Mouse (Mus musculus) liver, embryonic 16.5 days (tissue): ENCODE results near the gene AA986860. TPM values are rescaled to one million over a fixed set of nuclear protein-coding genes. Genes with fewer than 3 reads are reported as not detected.

Experiments used
- ATAC-seq: fragments of 200-750 bp; cut with Nextera tagmentation; 2 replicates; pipeline ENCODE4 v1.8.0; 2017; ENCODE audit warnings: low read depth, mild to moderate bottlenecking, moderate number of reproducible peaks, moderate library complexity
- H3K27ac ChIP-seq: fragments of 300-500 bp; sonication (generic); 2 replicates; pipeline ENCODE4 v1.5.1; 2014; ENCODE audit warnings: mild to moderate bottlenecking, low read length
- H3K27me3 ChIP-seq: fragments of 300-500 bp; sonication (generic); 2 replicates; pipeline ENCODE4 v1.6.1; 2014; ENCODE audit warnings: low read depth, low read length, mixed read lengths; ENCODE audit not compliant: control insufficient read depth, insufficient read depth
- H3K36me3 ChIP-seq: fragments of 300-500 bp; sonication (generic); 2 replicates; pipeline ENCODE4 v1.6.1; 2014; ENCODE audit warnings: mild to moderate bottlenecking; ENCODE audit not compliant: control insufficient read depth, insufficient read depth
- H3K4me1 ChIP-seq: fragments of 300-500 bp; sonication (generic); 2 replicates; pipeline ENCODE4 v1.6.1; 2014; ENCODE audit warnings: low read depth, low read length, mixed read lengths; ENCODE audit not compliant: control insufficient read depth
- H3K4me2 ChIP-seq: fragments of 300-500 bp; sonication (generic); 2 replicates; pipeline ENCODE4 v1.6.1; 2014; ENCODE audit warnings: low read depth, low read length, mixed read lengths
- H3K4me3 ChIP-seq: fragments of 300-500 bp; sonication (generic); 2 replicates; pipeline ENCODE4 v1.5.1; 2014; ENCODE audit warnings: low read depth, mild to moderate bottlenecking, low read length
- H3K9ac ChIP-seq: fragments of 300-500 bp; sonication (generic); 2 replicates; pipeline ENCODE4 v1.6.1; 2014; ENCODE audit warnings: low read depth, low read length
- H3K9me3 ChIP-seq: fragments of 300-500 bp; sonication (generic); replicated peaks from 2 replicates; pipeline ENCODE4 v1.6.1; 2016; ENCODE audit warnings: low read length; ENCODE audit not compliant: control insufficient read depth
- WGBS: fragments of 180-500 bp; shearing (Covaris S2); extraction: QIAGEN DNeasy Blood & Tissue Kit; methylation state at CpG from one replicate; pipeline ENCODE4 v1.1.7; 2014; ENCODE audit not compliant: insufficient replicate concordance; 5-methylcytosine and 5-hydroxymethylcytosine counted together
- polyA plus RNA-seq: library from polyadenylated mRNA; unstranded; fragments of >200 nt; fragmentation: Nextera tagmentation; extraction: Ambion mirVana; gene quantifications from 2 replicates; pipeline ENCODE4 v1.2.1, GENCODE M21; 2015

The AA986860 gene
- polyA plus RNA-seq, 1 experiment from 2014 or later: 7.3 TPM

GRCm38 (mm10) chr1:130761597-130761996 lies 29.8 kb downstream of the AA986860 start:
- Histone ChIP-seq H3K9me3 (no peaks in the 10 kb centered on the region), H3K27me3 (no peaks in the 10 kb centered on the region), H3K4me3 (no peak overlapping the region), H3K27ac (no peak overlapping the region), H3K36me3 (no peaks in the 10 kb centered on the region), H3K4me2 (no peak overlapping the region), H3K4me1 (peaks cover 7% of the 10 kb centered on the region), H3K9ac (no peak overlapping the region)
- WGBS: 45% methylated on average over 1 of the region's 1 CpGs
- ATAC-seq: no peak

- 74% methylated on average over 3 of the region's 3 CpGs for WGBS
- Histone ChIP-seq H3K9me3 (no peaks in the 10 kb centered on the region), H3K4me2 (no peak overlapping the region), H3K27me3 (no peaks in the 10 kb centered on the region), H3K9ac (no peak overlapping the region), H3K4me3 (no peak overlapping the region), H3K27ac (no peak overlapping the region), H3K4me1 (peaks cover 7% of the 10 kb centered on the region), H3K36me3 (no peaks in the 10 kb centered on the region)
- no peak for ATAC-seq
Measured at GRCm38 (mm10) chr1:130762045-130762760, 30.4 kb downstream of the AA986860 start.

- Histone ChIP-seq H3K4me1 (peaks cover 7% of the 10 kb centered on the region), H3K27ac (no peak overlapping the region), H3K9ac (no peak overlapping the region), H3K4me2 (no peak overlapping the region), H3K9me3 (no peaks in the 10 kb centered on the region), H3K27me3 (no peaks in the 10 kb centered on the region), H3K36me3 (no peaks in the 10 kb centered on the region), H3K4me3 (no peak overlapping the region)
- WGBS: 65% methylated on average over 12 of the region's 12 CpGs
- no peak; the same call in 1 of the 2 replicates for ATAC-seq
Measured at GRCm38 (mm10) chr1:130764027-130764461, 32.3 kb downstream of the AA986860 start.

GRCm38 (mm10) chr1:130767066-130767465 lies 35.3 kb downstream of the AA986860 start:
- Histone ChIP-seq H3K4me3 (no peak overlapping the region), H3K27me3 (no peaks in the 10 kb centered on the region), H3K4me2 (no peak overlapping the region), H3K9ac (no peak overlapping the region), H3K4me1 (peaks cover 7% of the 10 kb centered on the region), H3K27ac (no peak overlapping the region), H3K36me3 (no peaks in the 10 kb centered on the region), H3K9me3 (no peaks in the 10 kb centered on the region)
- ATAC-seq: no peak
- 71% methylated on average over 5 of the region's 5 CpGs for WGBS

GRCm38 (mm10) chr1:130769925-130770324 lies 38.1 kb downstream of the AA986860 start:
- H3K4me1 ChIP-seq: no peaks in the 10 kb centered on the region
- no peaks in the 10 kb centered on the region for H3K27me3 ChIP-seq
- H3K9me3 ChIP-seq: no peaks in the 10 kb centered on the region
- 77% methylated on average over 2 of the region's 2 CpGs for WGBS
- no peak for ATAC-seq
- no peak overlapping the region for H3K9ac ChIP-seq
- H3K4me3 ChIP-seq: no peak overlapping the region
- H3K4me2 ChIP-seq: no peak overlapping the region
- no peak overlapping the region for H3K27ac ChIP-seq
- no peaks in the 10 kb centered on the region for H3K36me3 ChIP-seq

- Histone ChIP-seq H3K27me3 (no peaks in the 10 kb centered on the region), H3K4me3 (no peak overlapping the region), H3K4me1 (no peaks in the 10 kb centered on the region), H3K36me3 (no peaks in the 10 kb centered on the region), H3K9ac (no peak overlapping the region), H3K4me2 (no peak overlapping the region), H3K27ac (no peak overlapping the region), H3K9me3 (no peaks in the 10 kb centered on the region)
- 63% methylated on average over 4 of the region's 4 CpGs for WGBS
- ATAC-seq: no peak
Measured at GRCm38 (mm10) chr1:130770487-130770886, 38.7 kb downstream of the AA986860 start.

GRCm38 (mm10) chr1:130770981-130771494 lies 39.3 kb downstream of the AA986860 start:
- ATAC-seq: no peak
- WGBS: 59% methylated on average over 3 of the region's 3 CpGs
- Histone ChIP-seq H3K4me1 (no peaks in the 10 kb centered on the region), H3K9ac (no peak overlapping the region), H3K27me3 (no peaks in the 10 kb centered on the region), H3K9me3 (no peaks in the 10 kb centered on the region), H3K27ac (no peak overlapping the region), H3K4me2 (no peak overlapping the region), H3K4me3 (no peak overlapping the region), H3K36me3 (no peaks in the 10 kb centered on the region)

GRCm38 (mm10) chr1:130775234-130775633 lies 43.5 kb downstream of the AA986860 start:
- H3K4me2 ChIP-seq: no peak overlapping the region
- ATAC-seq: no peak
- WGBS: 83% methylated on average over 2 of the region's 2 CpGs
- no peak overlapping the region for H3K9ac ChIP-seq
- no peak overlapping the region for H3K4me3 ChIP-seq
- H3K27ac ChIP-seq: no peak overlapping the region
- H3K27me3 ChIP-seq: no peaks in the 10 kb centered on the region
- H3K36me3 ChIP-seq: no peaks in the 10 kb centered on the region
- no peaks in the 10 kb centered on the region for H3K9me3 ChIP-seq
- no peaks in the 10 kb centered on the region for H3K4me1 ChIP-seq

- H3K36me3 ChIP-seq: no peaks in the 10 kb centered on the region
- no peak overlapping the region for H3K4me2 ChIP-seq
- no peak overlapping the region for H3K4me3 ChIP-seq
- H3K27ac ChIP-seq: no peak overlapping the region
- H3K4me1 ChIP-seq: no peaks in the 10 kb centered on the region
- no peaks in the 10 kb centered on the region for H3K9me3 ChIP-seq
- 56% methylated on average over 7 of the region's 7 CpGs for WGBS
- H3K27me3 ChIP-seq: no peaks in the 10 kb centered on the region
- H3K9ac ChIP-seq: no peak overlapping the region
- ATAC-seq: no peak
Measured at GRCm38 (mm10) chr1:130775691-130776331, 44.0 kb downstream of the AA986860 start.
